Mouse (Mus musculus) MEL (cell line): ENCODE results near the gene Ssh3. TPM values are rescaled to one million over a fixed set of nuclear protein-coding genes. Genes with fewer than 3 reads are reported as not detected.

Experiments
- DNase-seq: peaks from one replicate; pipeline ENCODE4 v3.0.0; 2011; ENCODE audit warnings: low read depth, low spot score
- H3K27ac ChIP-seq: 2 replicates; pipeline ENCODE4 v1.5.1; 2012; ENCODE audit warnings: low read depth, mild to moderate bottlenecking, control low read depth, low read length, moderate library complexity; ENCODE audit not compliant: control insufficient read depth
- H3K27me3 ChIP-seq, 2 experiments: fragments of 150-350 bp in 1 of 2; sonication (generic) in 1 of 2; 2 replicates each; pipeline ENCODE4 v1.6.1; 2012; ENCODE audit warnings: low read length in 2 of 2, mild to moderate bottlenecking in 2 of 2, improper control_type of control experiment in 1 of 2, moderate library complexity in 1 of 2; ENCODE audit not compliant: insufficient read depth in 2 of 2, control insufficient read depth in 1 of 2
- H3K36me3 ChIP-seq, 2 experiments: 2 replicates each; pipeline ENCODE4 v1.6.1; 2012 to 2014; ENCODE audit warnings: low read length in 2 of 2, improper control_type of control experiment in 1 of 2, inconsistent platforms in 1 of 2, mild to moderate bottlenecking in 1 of 2; ENCODE audit not compliant: insufficient read depth in 2 of 2, control insufficient read depth in 1 of 2
- H3K4me1 ChIP-seq, 2 experiments: fragments of 150-350 bp in 1 of 2; sonication (generic) in 1 of 2; 2 replicates each; pipeline ENCODE4 v1.6.1; 2012; ENCODE audit warnings: low read length in 2 of 2, improper control_type of control experiment in 1 of 2, mild to moderate bottlenecking in 1 of 2; ENCODE audit not compliant: insufficient read depth in 2 of 2, control insufficient read depth in 1 of 2
- H3K4me3 ChIP-seq, 2 experiments: fragments of 150-350 bp in 1 of 2; sonication (generic) in 1 of 2; 2 replicates each; pipeline ENCODE4 v1.5.1; 2012; ENCODE audit warnings: low read depth in 2 of 2, low read length in 2 of 2, mild to moderate bottlenecking in 2 of 2, moderate library complexity in 2 of 2, control low read depth in 1 of 2, improper control_type of control experiment in 1 of 2; ENCODE audit not compliant: control insufficient read depth in 1 of 2, insufficient read depth in 1 of 2
- H3K79me2 ChIP-seq: 2 replicates; pipeline ENCODE4 v1.6.1; 2012; ENCODE audit warnings: mild to moderate bottlenecking, low read length, moderate library complexity; ENCODE audit not compliant: control insufficient read depth, poor library complexity, insufficient read depth
- H3K9ac ChIP-seq: 2 replicates; pipeline ENCODE4 v1.6.1; 2012; ENCODE audit warnings: low read depth, mild to moderate bottlenecking, control low read depth, low read length, moderate library complexity; ENCODE audit not compliant: control insufficient read depth, poor library complexity, severe bottlenecking
- H3K9me3 ChIP-seq: fragments of 150-350 bp; sonication (generic); replicated peaks from 2 replicates; pipeline ENCODE4 v1.6.1; 2012; ENCODE audit warnings: mild to moderate bottlenecking, low read length, improper control_type of control experiment, moderate library complexity; ENCODE audit not compliant: insufficient read depth
- BHLHE40 ChIP-seq: IDR thresholded peaks from 2 replicates; pipeline ENCODE4 v1.6.1; 2012; ENCODE audit warnings: low read depth, mild to moderate bottlenecking, inconsistent platforms, low read length, improper control_type of control experiment, borderline replicate concordance
- CHD2 ChIP-seq: IDR thresholded peaks from 2 replicates; pipeline ENCODE4 v1.6.1; 2011; ENCODE audit warnings: low read length, improper control_type of control experiment
- ELF1 ChIP-seq: IDR thresholded peaks from 2 replicates; pipeline ENCODE4 v1.6.1; 2014; ENCODE audit warnings: low read depth, mild to moderate bottlenecking, inconsistent platforms, low read length, improper control_type of control experiment, moderate library complexity
- EP300 ChIP-seq, 2 experiments: IDR thresholded peaks; 2 replicates each; pipeline ENCODE4 v1.6.1; 2011; ENCODE audit warnings: improper control_type of control experiment in 2 of 2, low read length in 2 of 2, low read depth in 1 of 2, mild to moderate bottlenecking in 1 of 2
- GABPA ChIP-seq: IDR thresholded peaks from 2 replicates; pipeline ENCODE4 v1.6.1; 2012; ENCODE audit warnings: low read depth, mild to moderate bottlenecking, inconsistent platforms, low read length, improper control_type of control experiment, moderate library complexity
- GATA1 ChIP-seq: IDR thresholded peaks from 2 replicates; pipeline ENCODE4 v1.6.1; 2011; ENCODE audit warnings: low read depth, low read length, improper control_type of control experiment
- HCFC1 ChIP-seq: IDR thresholded peaks from 2 replicates; pipeline ENCODE4 v1.6.1; 2012; ENCODE audit warnings: low read depth, mild to moderate bottlenecking, inconsistent platforms, low read length, improper control_type of control experiment, moderate library complexity
- KAT2A ChIP-seq: conservative IDR thresholded peaks from 2 replicates; pipeline ENCODE4 v1.6.1; 2012; ENCODE audit warnings: low read depth, low read length, improper control_type of control experiment, inconsistent platforms
- MAFK ChIP-seq: IDR thresholded peaks from 2 replicates; pipeline ENCODE4 v1.6.1; 2011; ENCODE audit warnings: low read depth, mild to moderate bottlenecking, low read length, improper control_type of control experiment, borderline replicate concordance
- MAX ChIP-seq: IDR thresholded peaks from 2 replicates; pipeline ENCODE4 v1.6.1; 2011; ENCODE audit warnings: low read length, improper control_type of control experiment
- MAZ ChIP-seq: IDR thresholded peaks from 2 replicates; pipeline ENCODE4 v1.6.1; 2012; ENCODE audit warnings: low read depth, mild to moderate bottlenecking, inconsistent platforms, low read length, improper control_type of control experiment
- MEF2A ChIP-seq: IDR thresholded peaks from 2 replicates; pipeline ENCODE4 v1.6.1; 2014; ENCODE audit warnings: low read depth, mild to moderate bottlenecking, inconsistent platforms, low read length, improper control_type of control experiment; ENCODE audit not compliant: poor library complexity, insufficient replicate concordance, severe bottlenecking; ENCODE audit errors: extremely low read depth
- MXI1 ChIP-seq: IDR thresholded peaks from 2 replicates; pipeline ENCODE4 v1.6.1; 2011; ENCODE audit warnings: mild to moderate bottlenecking, low read depth, low read length, improper control_type of control experiment
- MYB ChIP-seq: IDR thresholded peaks from 2 replicates; pipeline ENCODE4 v1.6.1; 2011; ENCODE audit warnings: mild to moderate bottlenecking, low read depth, low read length, improper control_type of control experiment
- MYC ChIP-seq: IDR thresholded peaks from 2 replicates; pipeline ENCODE4 v1.6.1; 2011; ENCODE audit warnings: low read depth, mild to moderate bottlenecking, low read length, improper control_type of control experiment, moderate library complexity
- NELFE ChIP-seq: IDR thresholded peaks from 2 replicates; pipeline ENCODE4 v1.6.1; 2011; ENCODE audit warnings: low read depth, low read length, improper control_type of control experiment
- POLR2AphosphoS2 ChIP-seq: IDR thresholded peaks from 2 replicates; pipeline ENCODE4 v1.6.1; 2011; ENCODE audit warnings: low read length, improper control_type of control experiment
- POLR2AphosphoS5 ChIP-seq: IDR thresholded peaks from 2 replicates; pipeline ENCODE4 v1.6.1; 2012; ENCODE audit warnings: low read depth, borderline replicate concordance, mild to moderate bottlenecking, inconsistent platforms, low read length, moderate library complexity, mixed read lengths
- RAD21 ChIP-seq: IDR thresholded peaks from 2 replicates; pipeline ENCODE4 v1.6.1; 2011; ENCODE audit warnings: mild to moderate bottlenecking, low read depth, low read length, improper control_type of control experiment
- SIN3A ChIP-seq: IDR thresholded peaks from 2 replicates; pipeline ENCODE4 v1.6.1; 2012; ENCODE audit warnings: low read length, improper control_type of control experiment, inconsistent platforms
- TBP ChIP-seq: IDR thresholded peaks from 2 replicates; pipeline ENCODE4 v1.8.0; 2011; ENCODE audit warnings: low read depth, low read length, improper control_type of control experiment
- USF2 ChIP-seq, 2 experiments: IDR thresholded peaks; 2 replicates each; pipeline ENCODE4 v1.6.1; 2011 to 2012; ENCODE audit warnings: improper control_type of control experiment in 2 of 2, low read length in 2 of 2, borderline replicate concordance in 1 of 2, inconsistent platforms in 1 of 2, low read depth in 1 of 2, mild to moderate bottlenecking in 1 of 2; ENCODE audit not compliant: insufficient read depth in 1 of 2
- ZC3H11A ChIP-seq: IDR thresholded peaks from 2 replicates; pipeline ENCODE4 v1.6.1; 2012; ENCODE audit warnings: low read depth, mild to moderate bottlenecking, inconsistent platforms, low read length, improper control_type of control experiment
- ZMIZ1 ChIP-seq: IDR thresholded peaks from 2 replicates; pipeline ENCODE4 v1.6.1; 2012; ENCODE audit warnings: low read depth, mild to moderate bottlenecking, inconsistent platforms, low read length, improper control_type of control experiment, moderate library complexity
- polyA plus RNA-seq, 2 experiments: library from polyadenylated mRNA; stranded (reverse) in 1 of 2; unstranded in 1 of 2; fragments of >175 nt in 1 of 2; fragments of >200 nt in 1 of 2; gene quantifications; 2 replicates each; pipeline versions ENCODE4 v1.2.1 to v1.2.4; 2012; ENCODE audit warnings: low replicate concordance in 2 of 2, low read depth in 1 of 2; ENCODE audit not compliant: insufficient read length in 2 of 2, insufficient read depth in 1 of 2, missing spikeins in 1 of 2
- total RNA-seq: library from RNA; depleted of rRNA; stranded (reverse); fragments of 300-350 nt; gene quantifications from 2 replicates; pipeline ENCODE4 v1.2.3, GENCODE M21; 2012

Ssh3 gene
- total and polyA plus RNA-seq, 3 experiments = 9.2 to 14.1 TPM; not detected in 1

GRCm38 (mm10) chr19:4299574-4300270 is 30.7 kb upstream of the Ssh3 start:
- peaks cover 21 to 64% of the 10 kb centered on the region in 2 experiments for H3K4me1 ChIP-seq
- H3K9ac ChIP-seq = peak overlapping the region; percentile 39; the same call in 1 of the 2 replicates
- peaks cover 0 to 48% of the 10 kb centered on the region in 2 experiments; a peak in 2 of 4 replicates for H3K36me3 ChIP-seq
- H3K79me2 ChIP-seq = peaks cover 77% of the 10 kb centered on the region
- H3K27ac ChIP-seq = peak overlapping the region; percentile 77
- no peaks in the 10 kb centered on the region for H3K9me3 ChIP-seq
- H3K4me3 ChIP-seq = no peak overlapping the region
- peak; percentile 59 for DNase-seq
- TF ChIP-seq USF2 (IDR thresholded peaks at IDR 0.05; ENCODE audit: borderline replicate concordance in 1 of 2, insufficient read depth in 1 of 2, low read depth in 1 of 2, low read length in 2 of 2) (no peak), MYC (0 out of 2 replicates have a peak, but pooled peaks have one; percentile 47), EP300 (IDR thresholded peaks at IDR 0.05; ENCODE audit: low read depth in 1 of 2, low read length in 2 of 2) (peak; percentile 4 to 9; a peak in 1 of 4 replicates), MAX (no peak), POLR2AphosphoS2 (no peak), ELF1 (no peak), ZMIZ1 (no peak), HCFC1 (no peak), MEF2A (no peak), MYB (no peak), MXI1 (no peak), POLR2AphosphoS5 (no peak), TBP (0 out of 2 replicates have a peak, but pooled peaks have one; percentile 22), CHD2 (no peak), SIN3A (no peak), MAZ (no peak), BHLHE40 (no peak), MAFK (no peak), RAD21 (no peak), ZC3H11A (no peak), GATA1 (no peak), NELFE (no peak), GABPA (no peak), KAT2A (no peak)
- no peaks in the 10 kb centered on the region for H3K27me3 ChIP-seq
